Mouse (Mus musculus): ENCODE results near the gene Tceal9.

The Tceal9 gene

DNA sequence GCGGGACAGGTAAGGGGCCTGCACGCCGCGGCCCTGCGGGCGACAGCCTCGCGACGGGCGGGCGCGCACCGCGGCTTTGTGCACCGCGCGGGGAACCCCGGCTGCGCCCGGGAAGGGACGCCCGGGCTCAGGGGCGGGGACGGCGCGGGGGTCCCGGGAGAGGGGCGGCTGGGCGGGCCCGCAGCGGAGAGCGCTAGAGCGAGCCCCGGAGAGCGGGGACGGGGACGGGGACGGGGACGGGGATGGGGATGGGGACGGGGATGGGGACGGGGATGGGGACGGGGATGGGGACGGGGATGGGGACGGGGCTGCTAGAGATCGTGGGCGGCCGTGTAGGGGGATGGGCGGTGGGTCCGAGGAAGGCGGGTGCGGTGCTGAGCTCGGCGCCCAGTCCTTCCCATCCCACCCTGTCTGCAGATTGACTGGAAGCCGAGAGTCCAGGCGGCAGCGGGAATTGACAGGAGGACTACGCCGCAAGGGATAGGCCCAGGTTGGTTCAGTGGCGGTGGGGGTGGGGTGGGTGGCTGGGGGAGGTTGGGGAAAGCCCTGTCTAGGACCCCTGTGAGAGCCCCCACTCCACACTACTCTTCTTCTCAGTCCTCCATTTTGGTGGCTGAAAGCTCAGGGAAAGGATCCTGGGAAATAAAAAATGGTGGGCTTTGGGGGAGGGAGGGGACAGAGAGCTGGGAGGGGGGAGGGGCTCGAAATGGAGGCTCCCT lies 25.7 kb downstream of the Tceal9 start:
- peak; percentile 64 for DNase-seq (ENCODE audit: low read depth, low spot score)

DNA sequence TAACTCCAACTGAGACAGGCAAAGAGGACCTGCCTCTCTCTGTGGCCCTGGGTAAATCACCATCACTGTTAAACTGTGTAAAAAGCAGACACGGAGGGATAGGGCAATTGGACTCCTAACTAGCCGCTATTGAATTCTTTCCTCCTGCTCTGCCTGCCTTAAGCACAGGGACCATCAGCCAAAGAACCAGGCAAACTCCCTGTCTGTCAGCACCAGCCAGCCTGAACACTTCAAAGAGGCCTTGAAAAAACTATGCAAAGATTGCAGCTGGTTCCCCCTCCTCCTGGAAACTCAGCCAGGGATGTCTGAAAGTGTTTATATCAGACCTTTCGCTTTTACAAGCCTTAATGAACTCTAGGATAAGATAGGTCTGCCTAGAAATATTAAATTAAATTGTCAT lies 29.7 kb downstream of the Tceal9 start:
- no peak for DNase-seq (ENCODE audit: low read depth, low spot score)

DNA sequence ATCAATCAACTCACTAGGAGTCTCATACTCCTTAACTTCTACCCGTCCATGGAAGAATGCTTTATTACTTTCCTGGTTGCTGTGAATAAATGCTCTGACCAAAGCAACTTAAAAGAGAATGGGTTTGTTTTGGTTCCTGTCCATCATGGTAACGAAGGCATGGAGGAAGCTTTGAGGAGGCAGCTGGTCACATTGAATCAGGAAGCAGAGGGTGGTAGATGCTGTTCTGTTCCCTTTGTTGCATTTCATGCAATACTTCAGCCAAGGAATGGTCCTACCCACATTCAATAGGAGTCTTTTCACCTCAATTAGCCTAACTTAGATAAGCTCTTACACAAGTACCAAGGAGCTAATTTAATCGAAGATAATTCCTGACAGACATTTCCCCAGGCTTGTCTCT lies 30.5 kb downstream of the Tceal9 start:
- no peak for DNase-seq (ENCODE audit: low read depth, low spot score)

DNA sequence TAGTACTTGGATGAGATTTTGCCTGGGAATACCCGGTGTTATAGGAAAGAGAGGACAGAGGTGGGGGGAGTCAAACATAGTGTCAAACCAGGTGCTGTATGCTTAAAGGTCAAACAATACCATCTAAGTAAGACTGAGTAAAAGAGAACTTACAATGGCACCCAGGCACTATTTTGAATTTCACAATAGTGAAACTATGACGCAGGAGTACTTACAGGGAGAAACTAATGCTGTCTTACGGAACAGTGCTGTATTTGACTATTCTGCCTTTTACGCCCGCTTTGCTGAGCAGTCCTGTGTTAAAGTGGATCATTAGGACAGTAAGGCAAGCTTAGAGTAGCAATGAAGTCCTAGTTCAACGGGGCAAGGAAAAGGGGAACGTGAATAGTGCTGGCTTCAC lies 32.7 kb downstream of the Tceal9 start:
- DNase-seq (ENCODE audit: low read depth, low spot score) = no peak

DNA sequence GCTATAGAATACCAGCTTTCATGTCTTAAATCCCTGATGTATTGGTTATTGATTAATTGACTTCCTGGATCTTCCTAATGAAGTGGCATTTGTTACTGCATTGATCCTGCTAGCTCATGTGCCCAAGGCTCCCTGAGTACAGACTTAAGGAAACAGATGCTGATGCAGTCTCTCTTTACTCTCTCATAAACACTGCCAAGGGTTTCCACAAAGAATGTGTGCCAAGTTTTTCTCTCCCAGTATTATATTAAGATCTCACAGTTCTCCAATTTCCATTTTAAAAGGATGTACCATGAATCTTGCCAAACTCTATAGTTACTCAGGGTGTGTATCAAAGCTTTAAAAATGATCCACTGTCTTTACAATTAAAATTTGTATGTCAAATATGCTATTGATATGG lies 33.5 kb downstream of the Tceal9 start:
- DNase-seq (ENCODE audit: low read depth, low spot score) = no peak

DNA sequence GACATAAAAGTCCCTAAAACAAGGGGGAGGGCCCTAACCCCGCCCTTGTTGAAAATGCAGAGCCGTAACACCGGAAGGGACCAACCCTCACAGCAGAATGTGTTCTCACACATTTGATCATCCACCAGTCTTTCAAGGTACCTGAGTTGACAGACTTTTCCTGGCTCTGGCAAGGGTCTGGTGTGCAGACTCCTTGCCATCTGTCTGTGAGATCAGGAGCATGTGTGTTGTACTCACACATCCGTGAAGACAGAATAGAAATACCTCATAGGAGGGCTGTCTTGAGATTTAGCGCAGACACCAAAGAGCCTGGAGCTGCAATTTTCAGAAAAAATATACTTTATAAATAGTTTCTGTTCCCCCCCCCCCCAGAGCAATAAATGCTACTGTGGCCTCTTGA lies 34.5 kb downstream of the Tceal9 start:
- no peak for DNase-seq (ENCODE audit: low read depth, low spot score)

DNA sequence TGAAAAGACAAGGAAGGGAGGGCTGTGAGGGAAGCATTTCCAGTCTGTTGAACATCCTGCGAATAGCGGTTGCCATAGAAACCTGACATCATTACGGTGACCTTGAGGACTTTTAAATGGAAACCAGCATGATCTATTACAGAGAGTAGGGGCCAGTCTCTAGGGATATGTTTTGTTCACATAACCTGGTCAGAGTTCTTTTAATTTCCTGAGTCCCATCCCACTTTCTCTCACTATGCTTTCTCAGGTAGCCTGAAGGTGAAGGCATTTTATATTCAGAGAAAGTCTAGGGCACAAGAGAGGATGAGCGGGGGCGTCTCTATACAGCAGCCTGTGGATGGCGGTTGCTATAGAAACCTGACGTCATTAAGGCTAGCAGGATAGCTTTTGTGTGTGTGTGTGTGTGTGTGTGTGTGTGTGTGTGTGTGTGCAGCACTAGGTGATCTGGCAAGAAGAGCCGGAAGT lies 46.0 kb downstream of the Tceal9 start:
- peak; percentile 67 for DNase-seq (ENCODE audit: low read depth, low spot score)
